Mouse (Mus musculus) heart, postnatal 0 days (tissue): ENCODE measurements around the gene Arg1. TPM values are rescaled to one million over a fixed set of nuclear protein-coding genes. Genes with fewer than 3 reads are reported as not detected.

Experiments used
- ATAC-seq: fragments of 200-750 bp; cut with Nextera tagmentation; 2 replicates; pipeline ENCODE4 v1.8.0; 2017; ENCODE audit warnings: low read depth, moderate number of reproducible peaks, moderate library complexity; ENCODE audit not compliant: insufficient read depth
- DNase-seq: peaks from one replicate; pipeline ENCODE4 v3.0.0-alpha.2; 2016; ENCODE audit warnings: low spot score
- H3K27ac ChIP-seq: fragments of 300-500 bp; sonication (generic); 2 replicates; pipeline ENCODE4 v1.5.1; 2014; ENCODE audit warnings: low read depth, mild to moderate bottlenecking
- H3K27me3 ChIP-seq: fragments of 300-500 bp; sonication (generic); 2 replicates; pipeline ENCODE4 v1.6.1; 2014; ENCODE audit warnings: low read length, mixed read lengths; ENCODE audit not compliant: control insufficient read depth, insufficient read depth
- H3K36me3 ChIP-seq: fragments of 300-500 bp; sonication (generic); replicated peaks from 2 replicates; pipeline ENCODE4 v1.6.1; 2014; ENCODE audit warnings: low read length, mixed read lengths; ENCODE audit not compliant: control insufficient read depth, insufficient read depth
- H3K4me1 ChIP-seq: fragments of 300-500 bp; sonication (generic); 2 replicates; pipeline ENCODE4 v1.6.1; 2014; ENCODE audit warnings: antibody characterized with exemption; ENCODE audit not compliant: control insufficient read depth, insufficient read depth
- H3K4me2 ChIP-seq: fragments of 300-500 bp; sonication (generic); 2 replicates; pipeline ENCODE4 v1.6.1; 2014; ENCODE audit warnings: low read depth, mild to moderate bottlenecking, low read length, moderate library complexity
- H3K4me3 ChIP-seq: fragments of 300-500 bp; sonication (generic); 2 replicates; pipeline ENCODE4 v1.5.1; 2014; ENCODE audit warnings: low read depth, low read length
- H3K9ac ChIP-seq: fragments of 300-500 bp; sonication (generic); replicated peaks from 2 replicates; pipeline ENCODE4 v1.6.1; 2014; ENCODE audit warnings: low read depth, low read length, mixed read lengths
- H3K9me3 ChIP-seq: fragments of 300-500 bp; sonication (generic); replicated peaks from 2 replicates; pipeline ENCODE4 v1.6.1; 2016; ENCODE audit warnings: low read length; ENCODE audit not compliant: control insufficient read depth
- CTCF ChIP-seq: IDR thresholded peaks from 2 replicates; pipeline ENCODE4 v1.5.1; 2016; ENCODE audit warnings: antibody characterized with exemption, control low read depth, low read depth
- EP300 ChIP-seq: IDR thresholded peaks from 2 replicates; pipeline ENCODE4 v1.6.1; 2016; ENCODE audit warnings: antibody characterized with exemption, low read depth
- WGBS: fragments of 180-500 bp; shearing (Covaris S2); extraction: QIAGEN DNeasy Blood & Tissue Kit; methylation state at CpG from one replicate; pipeline ENCODE4 v1.1.7; 2014; 5-methylcytosine and 5-hydroxymethylcytosine counted together
- microRNA-seq: library from miRNA; unstranded; fragments of <30 nt; microRNA quantifications from one replicate; pipeline ENCODE4, GENCODE M21; 2016
- polyA plus RNA-seq: library from polyadenylated mRNA; unstranded; fragments of >200 nt; fragmentation: Nextera tagmentation; extraction: Ambion mirVana; gene quantifications from 2 replicates; pipeline ENCODE4 v1.2.1, GENCODE M21; 2015
- total RNA-seq: library from RNA; depleted of rRNA; stranded (reverse); fragments of >200 nt; gene quantifications from 2 replicates; pipeline ENCODE4 v1.2.3, GENCODE M21; 2014; ENCODE audit warnings: low replicate concordance; rRNA removed

The Arg1 gene
- total and polyA plus RNA-seq, 2 experiments from 2014 or later = 0.23 to 1.1 TPM

GRCm38 (mm10) chr10:24869760-24870290, 57.5 kb downstream of the Arg1 start, which contains the start of gene Med23:
Gene Med23, plus strand, starts transcription at chr10:24869986.
- peak within 1 kb of the TSS; percentile 46 for H3K27ac ChIP-seq
- TF ChIP-seq EP300 (no peak), CTCF (peak; percentile 90)
- H3K9me3 ChIP-seq = no peaks in the 10 kb centered on the region
- H3K36me3 ChIP-seq = peaks cover 27% of the 10 kb centered on the region
- peak within 1 kb of the TSS; percentile 82 for H3K9ac ChIP-seq
- under 1% methylated on average over 36 of the region's 36 CpGs for WGBS
- DNase-seq (peak; percentile 95), ATAC-seq (peak; percentile 100)
- H3K4me2 ChIP-seq = peak within 1 kb of the TSS; percentile 77
- no peaks in the 10 kb centered on the region for H3K27me3 ChIP-seq
- H3K4me3 ChIP-seq = peak within 1 kb of the TSS; percentile 90
- no peaks in the 10 kb centered on the region for H3K4me1 ChIP-seq

Small RNAs within 50 kb of the gene (microRNA-seq; reads per million reads assigned to microRNA genes)
- not detected for gene Mir6905

Other genes with a start within 250 kb of the Arg1 start
- gene Enpp1, start 215.3 kb downstream of the Arg1 start, total RNA-seq = 2.5 and 3.1 TPM in 2 replicates
- 1.8 and 2.0 TPM in 2 replicates for gene Enpp1, start 215.3 kb downstream of the Arg1 start, polyA plus RNA-seq
- 4.5 and 4.7 TPM in 2 replicates for gene Enpp3, start 84.7 kb downstream of the Arg1 start, total RNA-seq
- 2.3 and 2.4 TPM in 2 replicates for gene Enpp3, start 84.7 kb downstream of the Arg1 start, polyA plus RNA-seq
- 11.5 and 35.0 TPM in 2 replicates for gene Med23, start 57.5 kb downstream of the Arg1 start, total RNA-seq
- gene Med23, start 57.5 kb downstream of the Arg1 start, polyA plus RNA-seq = 6.2 and 7.1 TPM in 2 replicates